Mouse (Mus musculus): ENCODE results near the gene Ppm1l. TPM values are rescaled to one million over a fixed set of nuclear protein-coding genes. Genes with fewer than 3 reads are reported as not detected.

Ppm1l gene
- total RNA-seq, 2 experiments from 2014 or later: 83.4 to 87.6 TPM

- intact Hi-C loops (cut with DNase I): no loop called here
- no peak for TF ChIP-seq CTCF (IDR thresholded peaks at IDR 0.05)
- H3K4me3 ChIP-seq: no peak overlapping the region
- no peak for DNase-seq (ENCODE audit: extremely low spot score in 1 of 2, low spot score in 2 of 2)
- no peak overlapping the region for H3K27ac ChIP-seq
Measured at GRCm38 (mm10) chr3:69461956-69462355, 145.3 kb downstream of the Ppm1l start.

- no peak for DNase-seq (ENCODE audit: extremely low spot score in 1 of 2, low spot score in 2 of 2)
- peak; percentile 11; the same call in 1 of the 2 replicates for TF ChIP-seq CTCF (IDR thresholded peaks at IDR 0.05)
- intact Hi-C loops (cut with DNase I): loop anchor here (5.0 kb wide), 1 partner anchor 98 kb away; no protein-coding TSS in a partner anchor
- Histone ChIP-seq H3K4me3 (no peak overlapping the region), H3K27ac (peak overlapping the region; percentile 54)
Measured at GRCm38 (mm10) chr3:69465751-69466150, 149.1 kb downstream of the Ppm1l start.

- intact Hi-C loops (cut with DNase I): loop anchor here (5.0 kb wide), 1 partner anchor 101 kb away; no protein-coding TSS in a partner anchor
- Histone ChIP-seq H3K27ac (peak overlapping the region; percentile 54), H3K4me3 (no peak overlapping the region)
- TF ChIP-seq CTCF (IDR thresholded peaks at IDR 0.05): no peak
- no peak for DNase-seq (ENCODE audit: extremely low spot score in 1 of 2, low spot score in 2 of 2)
Measured at GRCm38 (mm10) chr3:69468280-69469008, 151.8 kb downstream of the Ppm1l start.

- Histone ChIP-seq H3K4me3 (no peak overlapping the region), H3K27ac (peak overlapping the region; percentile 40; the same call in 1 of the 2 replicates)
- no peak for DNase-seq (ENCODE audit: extremely low spot score in 1 of 2, low spot score in 2 of 2)
- no peak for TF ChIP-seq CTCF (IDR thresholded peaks at IDR 0.05)
- intact Hi-C loops (cut with DNase I): loop anchor here (5.0 kb wide), 1 partner anchor 102 kb away; no protein-coding TSS in a partner anchor
Measured at GRCm38 (mm10) chr3:69469463-69470141, 152.9 kb downstream of the Ppm1l start.

GRCm38 (mm10) chr3:69470142-69470796, 153.6 kb downstream of the Ppm1l start:
- DNase-seq (ENCODE audit: extremely low spot score in 1 of 2, low spot score in 2 of 2): no peak
- no peak overlapping the region for H3K27ac ChIP-seq
- H3K4me3 ChIP-seq: no peak overlapping the region
- no peak for TF ChIP-seq CTCF (IDR thresholded peaks at IDR 0.05)
- intact Hi-C loops (cut with DNase I): no loop called here

GRCm38 (mm10) chr3:69475850-69476450, 159.3 kb downstream of the Ppm1l start:
- Histone ChIP-seq H3K27ac (no peak overlapping the region), H3K4me3 (no peak overlapping the region)
- TF ChIP-seq CTCF (IDR thresholded peaks at IDR 0.05): no peak
- DNase-seq (ENCODE audit: extremely low spot score in 1 of 2, low spot score in 2 of 2): no peak
- intact Hi-C loops (cut with DNase I): no loop called here

- no peak for DNase-seq (ENCODE audit: extremely low spot score in 1 of 2, low spot score in 2 of 2)
- TF ChIP-seq CTCF (IDR thresholded peaks at IDR 0.05): no peak
- no peak overlapping the region for H3K4me3 ChIP-seq
- intact Hi-C loops (cut with DNase I): loop anchor here (5.0 to 10.0 kb wide), 2 partner anchors 117 to 355 kb away; partner anchors contain the start of genes B3galnt1 and Kpna4
- H3K27ac ChIP-seq: no peak overlapping the region
Measured at GRCm38 (mm10) chr3:69479937-69480336, 163.3 kb downstream of the Ppm1l start.

GRCm38 (mm10) chr3:69481835-69482234, 165.2 kb downstream of the Ppm1l start:
- DNase-seq (ENCODE audit: extremely low spot score in 1 of 2, low spot score in 2 of 2): peak; percentile 70 to 77
- H3K27ac ChIP-seq: no peak overlapping the region
- intact Hi-C loops (cut with DNase I): loop anchor here (1.0 to 10.0 kb wide), 6 partner anchors 115 to 357 kb away; partner anchors contain the start of genes B3galnt1 and Kpna4
- peak; percentile 98 for TF ChIP-seq CTCF (IDR thresholded peaks at IDR 0.05)
- H3K4me3 ChIP-seq: no peak overlapping the region

GRCm38 (mm10) chr3:69484006-69484574, 167.4 kb downstream of the Ppm1l start:
- intact Hi-C loops (cut with DNase I): loop anchor here (5.0 to 10.0 kb wide), 2 partner anchors 113 to 359 kb away; partner anchors contain the start of genes B3galnt1 and Kpna4
- H3K4me3 ChIP-seq: no peak overlapping the region
- no peak for TF ChIP-seq CTCF (IDR thresholded peaks at IDR 0.05)
- no peak for DNase-seq (ENCODE audit: extremely low spot score in 1 of 2, low spot score in 2 of 2)
- H3K27ac ChIP-seq: peak overlapping the region; percentile 48

GRCm38 (mm10) chr3:69484582-69484981, 167.9 kb downstream of the Ppm1l start:
- peak overlapping the region; percentile 48 for H3K27ac ChIP-seq
- DNase-seq (ENCODE audit: extremely low spot score in 1 of 2, low spot score in 2 of 2): no peak
- H3K4me3 ChIP-seq: no peak overlapping the region
- intact Hi-C loops (cut with DNase I): loop anchor here (5.0 to 10.0 kb wide), 2 partner anchors 113 to 360 kb away; partner anchors contain the start of genes B3galnt1 and Kpna4
- TF ChIP-seq CTCF (IDR thresholded peaks at IDR 0.05): no peak; the same call in 1 of the 2 replicates

GRCm38 (mm10) chr3:69485347-69485746, 168.7 kb downstream of the Ppm1l start:
- Histone ChIP-seq H3K4me3 (no peak overlapping the region), H3K27ac (no peak overlapping the region)
- no peak for TF ChIP-seq CTCF (IDR thresholded peaks at IDR 0.05)
- intact Hi-C loops (cut with DNase I): loop anchor here (10.0 kb wide), 1 partner anchor 361 kb away; the partner anchor contains the start of gene Kpna4
- DNase-seq (ENCODE audit: extremely low spot score in 1 of 2, low spot score in 2 of 2): no peak
